Mouse (Mus musculus): ENCODE measurements around the gene Serhl.

GRCm38 (mm10) chr15:83099533-83100331 is 10.4 kb downstream of the Serhl start:
- TF ChIP-seq POLR2A (IDR thresholded peaks at IDR 0.05; ENCODE audit: borderline replicate concordance, control insufficient read depth, low read depth, low read length) (peak; percentile 75), CTCF (IDR thresholded peaks at IDR 0.05; ENCODE audit: control insufficient read depth, insufficient read depth, low read length) (no peak)

All from bone marrow, adult 2 months (tissue).